Mouse (Mus musculus): ENCODE data around the gene Fkrp. TPM values are rescaled to one million over a fixed set of nuclear protein-coding genes. Genes with fewer than 3 reads are reported as not detected.
A peak's percentile ranks its signal among the peaks of the same experiment; 100 is the strongest.

Fkrp gene
- total RNA-seq (2021), result 10 to 100 TPM; 51.7 to 58.0 TPM
- long read RNA-seq, experiment 1, transcript Fkrp-201 (3 exons, 2,827 nt), result major isoform, 39 of 65 reads
- long read RNA-seq, experiment 1, partial matches to known transcripts, result 9 of 65 reads
- long read RNA-seq, experiment 1, other reads (novel, unspliced or antisense), result 17 of 65 reads
- long read RNA-seq, experiment 2, transcript Fkrp-201 (3 exons, 2,827 nt), result major isoform, 29 of 48 reads
- long read RNA-seq, experiment 2, partial matches to known transcripts, result 5 of 48 reads
- long read RNA-seq, experiment 2, other reads (novel, unspliced or antisense), result 14 of 48 reads

- DNase-seq (ENCODE audit: low spot score), result peak; percentile 35
Observed at GRCm38 (mm10) chr7:16816475-16817122, at the start of gene Fkrp. TSS of gene Fkrp (minus strand) at chr7:16816732.

GRCm38 (mm10) chr7:16859902-16860651, 43.5 kb upstream of the Fkrp start:
- no peak for DNase-seq (ENCODE audit: low spot score)

GRCm38 (mm10) chr7:16858336-16858735, 41.8 kb upstream of the Fkrp start:
- no peak for DNase-seq (ENCODE audit: low spot score)

GRCm38 (mm10) chr7:16853302-16853831, 36.8 kb upstream of the Fkrp start:
- DNase-seq (ENCODE audit: low spot score), result no peak

- no peak for DNase-seq (ENCODE audit: low spot score)
Observed at GRCm38 (mm10) chr7:16851636-16852035, 35.1 kb upstream of the Fkrp start.

GRCm38 (mm10) chr7:16848579-16848978, 32.0 kb upstream of the Fkrp start:
- peak; percentile 57 for DNase-seq (ENCODE audit: low spot score)

- no peak for DNase-seq (ENCODE audit: low spot score)
Observed at GRCm38 (mm10) chr7:16847507-16847906, 31.0 kb upstream of the Fkrp start.

- no peak for DNase-seq (ENCODE audit: low spot score)
Observed at GRCm38 (mm10) chr7:16846775-16847174, 30.2 kb upstream of the Fkrp start.

GRCm38 (mm10) chr7:16845820-16846167, 29.3 kb upstream of the Fkrp start:
- DNase-seq (ENCODE audit: low spot score), result no peak

GRCm38 (mm10) chr7:16845072-16845819, 28.7 kb upstream of the Fkrp start:
- DNase-seq (ENCODE audit: low spot score), result peak; percentile 25

- DNase-seq (ENCODE audit: low spot score), result no peak
Observed at GRCm38 (mm10) chr7:16844696-16845071, 28.2 kb upstream of the Fkrp start.

GRCm38 (mm10) chr7:16843441-16844171, 27.1 kb upstream of the Fkrp start:
- DNase-seq (ENCODE audit: low spot score), result peak; percentile 25

- peak; percentile 94 for DNase-seq (ENCODE audit: low spot score)
Observed at GRCm38 (mm10) chr7:16842645-16843063, 26.1 kb upstream of the Fkrp start, which contains the start of gene Prkd2. TSS of gene Prkd2 (plus strand) at chr7:16842902.

GRCm38 (mm10) chr7:16841561-16842560, 25.3 kb upstream of the Fkrp start:
- DNase-seq (ENCODE audit: low spot score), result no peak

GRCm38 (mm10) chr7:16841078-16841477, 24.5 kb upstream of the Fkrp start:
- no peak for DNase-seq (ENCODE audit: low spot score)

- no peak for DNase-seq (ENCODE audit: low spot score)
Observed at GRCm38 (mm10) chr7:16840109-16840491, 23.6 kb upstream of the Fkrp start.

GRCm38 (mm10) chr7:16839427-16840108, 23.0 kb upstream of the Fkrp start:
- DNase-seq (ENCODE audit: low spot score), result no peak

GRCm38 (mm10) chr7:16838804-16839426, 22.4 kb upstream of the Fkrp start:
- no peak for DNase-seq (ENCODE audit: low spot score)
